Mouse (Mus musculus) limb, embryonic 10.5 days (tissue): ENCODE data around the gene Hectd4. TPM values are rescaled to one million over a fixed set of nuclear protein-coding genes. Genes with fewer than 3 reads are reported as not detected.
"Not testable (repeated sequence)": the region's sequence is repeated elsewhere in the genome, so short reads cannot be mapped to it uniquely, and the experiment has no call there.

Source experiments
- DNase-seq: peaks from one replicate; pipeline ENCODE4 v3.0.0-alpha.2; 2017; ENCODE audit warnings: low spot score
- H3K27ac ChIP-seq: fragments of 300-500 bp; sonication (generic); 2 replicates; pipeline ENCODE4 v1.5.1; 2016; ENCODE audit warnings: mild to moderate bottlenecking
- H3K27me3 ChIP-seq: fragments of 300-500 bp; sonication (generic); 2 replicates; pipeline ENCODE4 v1.6.1; 2016; ENCODE audit warnings: low read depth, mild to moderate bottlenecking; ENCODE audit not compliant: poor library complexity, severe bottlenecking
- H3K36me3 ChIP-seq: fragments of 300-500 bp; sonication (generic); 2 replicates; pipeline ENCODE4 v1.6.1; 2016; ENCODE audit warnings: mild to moderate bottlenecking, moderate library complexity
- H3K4me1 ChIP-seq: fragments of 300-500 bp; sonication (generic); 2 replicates; pipeline ENCODE4 v1.6.1; 2016
- H3K4me3 ChIP-seq: fragments of 300-500 bp; sonication (generic); 2 replicates; pipeline ENCODE4 v1.5.1; 2016; ENCODE audit warnings: mild to moderate bottlenecking, moderate library complexity
- H3K9me3 ChIP-seq: fragments of 300-500 bp; sonication (generic); replicated peaks from 2 replicates; pipeline ENCODE4 v1.6.1; 2016; ENCODE audit warnings: mild to moderate bottlenecking
- WGBS: fragments of 180-500 bp; shearing (Covaris S2); methylation state at CpG from one replicate; pipeline ENCODE4 v1.1.7; 2016; 5-methylcytosine and 5-hydroxymethylcytosine counted together
- polyA plus RNA-seq: library from polyadenylated mRNA; unstranded; fragments of >200 nt; fragmentation: Nextera tagmentation; extraction: Ambion mirVana; gene quantifications from 2 replicates; pipeline ENCODE4 v1.2.1, GENCODE M21; 2016

The Hectd4 gene
- polyA plus RNA-seq, 1 experiment from 2014 or later, result 4.2 TPM

GRCm38 (mm10) chr5:121366449-121367225 is 146.6 kb downstream of the Hectd4 start:
- 92% methylated on average over 16 of the region's 16 CpGs for WGBS
- Histone ChIP-seq H3K4me1 (no peaks in the 10 kb centered on the region), H3K36me3 (peaks cover 88% of the 10 kb centered on the region), H3K27ac (no peak overlapping the region), H3K27me3 (no peaks in the 10 kb centered on the region), H3K4me3 (no peak overlapping the region), H3K9me3 (no peaks in the 10 kb centered on the region)
- DNase-seq, result no peak

- Histone ChIP-seq H3K27ac (no peak overlapping the region), H3K4me3 (no peak overlapping the region), H3K27me3 (no peaks in the 10 kb centered on the region), H3K9me3 (no peaks in the 10 kb centered on the region), H3K4me1 (no peaks in the 10 kb centered on the region), H3K36me3 (peaks cover 88% of the 10 kb centered on the region)
- 92% methylated on average over 4 of the region's 4 CpGs for WGBS
- no peak for DNase-seq
Measured at GRCm38 (mm10) chr5:121367255-121367654, 147.2 kb downstream of the Hectd4 start.

GRCm38 (mm10) chr5:121371712-121372111 is 151.7 kb downstream of the Hectd4 start:
- DNase-seq, result no peak
- Histone ChIP-seq H3K27me3 (no peaks in the 10 kb centered on the region), H3K27ac (no peak overlapping the region), H3K9me3 (no peaks in the 10 kb centered on the region), H3K36me3 (peaks cover 85% of the 10 kb centered on the region), H3K4me1 (no peaks in the 10 kb centered on the region), H3K4me3 (no peak overlapping the region)
- WGBS, result 91% methylated on average over 6 of the region's 6 CpGs

- Histone ChIP-seq H3K27me3 (no peaks in the 10 kb centered on the region), H3K4me1 (no peaks in the 10 kb centered on the region)
- WGBS, result 84% methylated on average over 3 of the region's 3 CpGs
Measured at GRCm38 (mm10) chr5:121374790-121375189, 154.8 kb downstream of the Hectd4 start.

GRCm38 (mm10) chr5:121376972-121377371 is 157.0 kb downstream of the Hectd4 start:
- WGBS, result 84% methylated on average over 5 of the region's 5 CpGs
- H3K27ac ChIP-seq, H3K9me3 ChIP-seq, H3K4me3 ChIP-seq, H3K27me3 ChIP-seq, DNase-seq, H3K4me1 ChIP-seq: not testable (repeated sequence)
- H3K36me3 ChIP-seq, result peaks cover 96% of the 10 kb centered on the region

More at GRCm38 (mm10) chr5:121374790-121375189, 154.8 kb downstream of the Hectd4 start:
- no peak for DNase-seq
- H3K9me3 ChIP-seq, result no peaks in the 10 kb centered on the region
- H3K36me3 ChIP-seq, result peaks cover 88% of the 10 kb centered on the region
- H3K27ac ChIP-seq, result no peak overlapping the region
- no peak overlapping the region for H3K4me3 ChIP-seq

- H3K27me3 ChIP-seq, result no peaks in the 10 kb centered on the region
- H3K27ac ChIP-seq, result no peak overlapping the region
- DNase-seq, result no peak
- no peaks in the 10 kb centered on the region for H3K9me3 ChIP-seq
- 94% methylated on average over 13 of the region's 13 CpGs for WGBS
- H3K36me3 ChIP-seq, result peaks cover 92% of the 10 kb centered on the region
- H3K4me1 ChIP-seq, result 0 out of 2 replicates have a peak, but pooled peaks cover 3% of the 10 kb centered on the region
- H3K4me3 ChIP-seq, result no peak overlapping the region
Measured at GRCm38 (mm10) chr5:121378678-121379256, 158.7 kb downstream of the Hectd4 start.

GRCm38 (mm10) chr5:121380692-121381091 is 160.7 kb downstream of the Hectd4 start:
- Histone ChIP-seq H3K4me3 (no peak overlapping the region), H3K4me1 (peaks cover 13% of the 10 kb centered on the region), H3K36me3 (peaks cover 75% of the 10 kb centered on the region), H3K9me3 (no peaks in the 10 kb centered on the region), H3K27me3 (no peaks in the 10 kb centered on the region), H3K27ac (no peak overlapping the region)
- WGBS, result 92% methylated on average over 2 of the region's 2 CpGs
- DNase-seq, result no peak

GRCm38 (mm10) chr5:121383857-121384756 is 164.1 kb downstream of the Hectd4 start:
- no peak overlapping the region for H3K27ac ChIP-seq
- no peak for DNase-seq
- H3K36me3 ChIP-seq, result peaks cover 42% of the 10 kb centered on the region
- H3K4me3 ChIP-seq, result peak overlapping the region; percentile 84
- H3K27me3 ChIP-seq, result peaks cover 13% of the 10 kb centered on the region
- peaks cover 24% of the 10 kb centered on the region for H3K4me1 ChIP-seq
- 62% methylated on average over 10 of the region's 10 CpGs for WGBS
- H3K9me3 ChIP-seq, result no peaks in the 10 kb centered on the region

- Histone ChIP-seq H3K4me3 (peak overlapping the region; percentile 84), H3K27me3 (peaks cover 13% of the 10 kb centered on the region), H3K9me3 (no peaks in the 10 kb centered on the region), H3K36me3 (peaks cover 34% of the 10 kb centered on the region), H3K27ac (peak overlapping the region; percentile 89), H3K4me1 (peaks cover 24% of the 10 kb centered on the region)
- DNase-seq, result no peak
- 3% methylated on average over 47 of the region's 47 CpGs for WGBS
Measured at GRCm38 (mm10) chr5:121384757-121385460, 164.9 kb downstream of the Hectd4 start.

GRCm38 (mm10) chr5:121385461-121386119 is 165.6 kb downstream of the Hectd4 start, which contains the start of gene Trafd1:
Gene Trafd1, minus strand, starts transcription at chr5:121385632.
- peak; percentile 94 for DNase-seq
- WGBS, result under 1% methylated on average over 33 of the region's 45 CpGs
- Histone ChIP-seq H3K27ac (peak within 1 kb of the TSS; percentile 89), H3K4me1 (peaks cover 24% of the 10 kb centered on the region), H3K9me3 (no peaks in the 10 kb centered on the region), H3K27me3 (peaks cover 13% of the 10 kb centered on the region), H3K4me3 (peak within 1 kb of the TSS; percentile 84), H3K36me3 (peaks cover 28% of the 10 kb centered on the region)

- H3K27ac ChIP-seq, result no peak overlapping the region
- H3K4me3 ChIP-seq, result peak overlapping the region; percentile 84
- WGBS, result 36% methylated on average over 22 of the region's 22 CpGs
- H3K36me3 ChIP-seq, result peaks cover 20% of the 10 kb centered on the region
- peaks cover 13% of the 10 kb centered on the region for H3K27me3 ChIP-seq
- peaks cover 24% of the 10 kb centered on the region for H3K4me1 ChIP-seq
- no peaks in the 10 kb centered on the region for H3K9me3 ChIP-seq
- DNase-seq, result no peak
Measured at GRCm38 (mm10) chr5:121386120-121386909, 166.3 kb downstream of the Hectd4 start.
